Mouse (Mus musculus) embryonic fibroblast, embryonic 13.5 days (primary cell): ENCODE results near the gene Hist1h1d.

Source experiments
- CTCF ChIP-seq: IDR thresholded peaks from 2 replicates; pipeline ENCODE4 v1.5.1; 2011; ENCODE audit warnings: mild to moderate bottlenecking, control low read depth, low read length, moderate library complexity, borderline replicate concordance; ENCODE audit not compliant: insufficient read depth
- POLR2A ChIP-seq: IDR thresholded peaks from 2 replicates; pipeline ENCODE4 v1.6.1; 2011; ENCODE audit warnings: low read depth, mild to moderate bottlenecking, control low read depth, low read length, moderate library complexity

GRCm38 (mm10) chr13:23543965-23544786 lies 8.9 kb upstream of the Hist1h1d start, which contains the start of gene Hist1h3f:
- no peak for TF ChIP-seq CTCF
- peak; percentile 96 for TF ChIP-seq POLR2A
